Mouse (Mus musculus) bone marrow macrophage, adult 2 months (primary cell): ENCODE measurements around the gene Mdc1.

Source experiments
- CTCF ChIP-seq: IDR thresholded peaks from 2 replicates; pipeline ENCODE4 v1.5.1; 2012; ENCODE audit warnings: low read depth, mild to moderate bottlenecking, low read length, moderate library complexity
- POLR2A ChIP-seq: IDR thresholded peaks from 2 replicates; pipeline ENCODE4 v1.6.1; 2012; ENCODE audit warnings: mild to moderate bottlenecking, low read depth, low read length, borderline replicate concordance

GRCm38 (mm10) chr17:35865481-35866280, 24.4 kb downstream of the Mdc1 start, which contains the start of gene Ppp1r18:
- TF ChIP-seq POLR2A (no peak), CTCF (no peak)
